Mouse (Mus musculus): ENCODE measurements around the gene Bicra.

DNA sequence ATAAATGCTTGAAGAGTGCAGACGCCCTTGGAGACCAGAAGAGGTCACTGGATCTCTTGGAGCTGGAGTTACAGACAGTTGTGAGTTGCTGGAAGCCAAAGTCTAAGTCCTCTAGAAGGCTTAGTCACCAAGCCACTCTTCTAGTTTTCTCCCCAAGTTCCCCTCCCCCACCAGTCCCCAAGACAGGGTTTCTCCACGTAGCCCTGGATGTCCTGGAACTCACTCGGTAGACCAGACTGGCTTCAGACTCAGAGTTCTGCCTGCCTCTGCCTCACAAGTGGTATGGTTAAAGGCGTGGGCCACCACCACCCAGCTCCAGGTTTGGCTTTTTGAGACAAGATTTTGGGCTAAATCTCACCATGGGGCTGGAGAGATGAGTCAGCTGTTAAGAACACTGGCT, 7.2 kb upstream of the Bicra start:
- TF ChIP-seq EP300 (IDR thresholded peaks at IDR 0.05; ENCODE audit: insufficient read depth, low read depth, low read length) (no peak), CTCF (IDR thresholded peaks at IDR 0.05; ENCODE audit: low read depth, low read length) (no peak), POLR2A (IDR thresholded peaks at IDR 0.05; ENCODE audit: insufficient read depth, low read length) (no peak)
